Mouse (Mus musculus): ENCODE data around the gene Copb1. TPM values are rescaled to one million over a fixed set of nuclear protein-coding genes. Genes with fewer than 3 reads are reported as not detected.

The Copb1 gene
- total and polyA plus RNA-seq, 3 experiments = 50.1 to 405 (median 61.3) TPM

DNA sequence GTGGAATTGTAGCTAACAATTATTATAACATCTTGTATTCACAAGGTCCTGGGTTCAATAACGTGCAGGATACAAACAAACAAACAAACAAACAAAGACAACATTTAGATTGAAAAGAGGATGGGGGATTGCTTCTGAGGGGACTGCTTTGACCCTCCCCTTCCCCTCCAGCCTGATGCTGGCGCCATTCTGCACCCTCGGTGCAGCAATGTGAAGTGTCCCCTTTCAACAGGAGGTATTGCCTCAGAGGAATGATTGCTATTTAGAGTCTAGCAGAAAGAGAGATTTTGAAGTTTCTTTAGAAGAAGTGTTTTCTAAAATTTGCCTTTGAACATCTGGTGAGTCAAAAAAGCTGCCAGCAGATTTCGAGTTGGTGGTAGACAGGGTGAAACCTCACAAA, 44.7 kb upstream of the Copb1 start:
- H3K4me1 ChIP-seq (ENCODE audit: control insufficient read depth in 1 of 2, insufficient read depth in 2 of 2, low read length in 2 of 2) = peaks cover 0 to 7% of the 10 kb centered on the region in 2 experiments; a peak in 1 of 4 replicates
- TF ChIP-seq MYB (IDR thresholded peaks at IDR 0.05; ENCODE audit: low read depth, low read length) (no peak), MYC (IDR thresholded peaks at IDR 0.05; ENCODE audit: low read depth, low read length) (no peak), USF2 (IDR thresholded peaks at IDR 0.05; ENCODE audit: borderline replicate concordance in 1 of 2, insufficient read depth in 1 of 2, low read depth in 1 of 2, low read length in 2 of 2) (no peak), POLR2AphosphoS2 (IDR thresholded peaks at IDR 0.05; ENCODE audit: low read length) (no peak), TBP (IDR thresholded peaks at IDR 0.05; ENCODE audit: low read depth, low read length) (no peak), ZMIZ1 (IDR thresholded peaks at IDR 0.05; ENCODE audit: low read depth, low read length) (no peak), MXI1 (IDR thresholded peaks at IDR 0.05; ENCODE audit: low read depth, low read length) (no peak), MAZ (IDR thresholded peaks at IDR 0.05; ENCODE audit: low read depth, low read length) (no peak)

DNA sequence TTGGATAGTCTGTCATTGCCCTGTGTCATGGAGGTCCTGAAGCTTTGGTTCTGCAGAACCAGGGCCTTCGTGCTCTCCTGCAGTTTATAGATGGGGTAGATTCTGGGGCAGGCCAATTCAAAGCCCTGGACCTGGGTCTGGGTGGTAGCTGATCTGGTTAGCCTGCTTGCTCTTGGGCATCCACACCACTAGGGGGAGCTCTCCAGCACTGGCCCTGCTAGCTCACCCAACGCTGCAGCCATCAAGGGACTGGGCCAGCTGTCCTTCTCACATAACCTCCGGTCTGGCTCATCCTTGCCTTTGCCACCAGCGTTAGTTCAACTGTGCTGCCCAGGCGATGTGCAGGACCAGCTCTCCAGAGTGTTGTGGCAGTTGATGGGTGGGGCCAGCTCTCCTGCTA, 40.2 kb upstream of the Copb1 start:
- peak; percentile 49 to 74 (median 73) for TF ChIP-seq CTCF (IDR thresholded peaks at IDR 0.05 in 2 of 3, conservative IDR thresholded peaks at IDR 0.05 in 1 of 3; ENCODE audit: control insufficient read depth in 1 of 3, insufficient read depth in 1 of 3, low read depth in 2 of 3, low read length in 3 of 3, poor library complexity in 1 of 3, severe bottlenecking in 1 of 3)
- 0 out of 2 replicates have a peak, but pooled peaks have one; percentile 24 for TF ChIP-seq SMC3 (IDR thresholded peaks at IDR 0.05; ENCODE audit: low read depth, low read length)
- TF ChIP-seq USF2 (IDR thresholded peaks at IDR 0.05; ENCODE audit: borderline replicate concordance in 1 of 2, insufficient read depth in 1 of 2, low read depth in 1 of 2, low read length in 2 of 2) = no peak
- no peak for TF ChIP-seq ZKSCAN1 (IDR thresholded peaks at IDR 0.05; ENCODE audit: low read depth, low read length)
- TF ChIP-seq SIN3A (IDR thresholded peaks at IDR 0.05; ENCODE audit: low read length) = no peak
- TF ChIP-seq TBP (IDR thresholded peaks at IDR 0.05; ENCODE audit: low read depth, low read length) = no peak
- TF ChIP-seq MYB (IDR thresholded peaks at IDR 0.05; ENCODE audit: low read depth, low read length) = no peak
- H3K4me1 ChIP-seq (ENCODE audit: control insufficient read depth in 1 of 2, insufficient read depth in 2 of 2, low read length in 2 of 2) = peaks cover 12 to 19% of the 10 kb centered on the region in 2 experiments

More for the DNA sequence above, 44.7 kb upstream of the Copb1 start:
- Histone ChIP-seq H3K36me3 (ENCODE audit: control insufficient read depth in 1 of 2, insufficient read depth in 2 of 2, low read length in 2 of 2) (peaks cover 0 to 3% of the 10 kb centered on the region in 2 experiments; a peak in 1 of 4 replicates), H3K9ac (ENCODE audit: control insufficient read depth, low read depth, low read length, poor library complexity, severe bottlenecking) (no peak overlapping the region), H3K79me2 (ENCODE audit: control insufficient read depth, insufficient read depth, low read length, poor library complexity) (no peaks in the 10 kb centered on the region), H3K27ac (ENCODE audit: control insufficient read depth, low read depth, low read length) (no peak overlapping the region), H3K9me3 (replicated peaks; ENCODE audit: insufficient read depth, low read length) (no peaks in the 10 kb centered on the region), H3K27me3 (ENCODE audit: control insufficient read depth in 1 of 2, insufficient read depth in 2 of 2, low read length in 2 of 2) (no peaks in the 10 kb centered on the region), H3K4me3 (ENCODE audit: control insufficient read depth in 1 of 2, insufficient read depth in 1 of 2, low read depth in 2 of 2, low read length in 2 of 2) (no peak overlapping the region)
- DNase-seq (ENCODE audit: low read depth, low spot score) = no peak

DNA sequence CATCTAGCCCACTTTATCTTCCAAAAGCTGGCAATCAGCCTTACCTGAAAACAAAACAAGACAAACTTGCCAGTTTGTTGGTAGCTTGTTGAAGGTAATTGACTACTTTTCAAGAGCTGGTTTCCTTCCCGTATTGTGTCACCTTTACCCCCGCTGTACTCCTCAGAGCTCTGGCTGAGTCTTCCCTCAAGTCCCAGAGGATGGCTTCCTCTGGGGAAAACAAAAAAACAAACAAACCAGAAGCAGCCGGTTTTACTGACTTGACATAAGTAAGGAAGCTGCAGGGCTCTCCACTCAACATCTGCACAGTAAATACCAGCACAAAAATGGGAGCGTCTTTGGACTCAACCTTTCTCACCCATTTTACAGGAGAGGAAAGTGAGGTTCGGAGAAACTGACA, 39.4 kb upstream of the Copb1 start:
- Histone ChIP-seq H3K4me3 (ENCODE audit: control insufficient read depth in 1 of 2, insufficient read depth in 1 of 2, low read depth in 2 of 2, low read length in 2 of 2) (no peak overlapping the region), H3K36me3 (ENCODE audit: control insufficient read depth in 1 of 2, insufficient read depth in 2 of 2, low read length in 2 of 2) (peaks cover 0 to 18% of the 10 kb centered on the region in 2 experiments; a peak in 2 of 4 replicates), H3K27ac (ENCODE audit: control insufficient read depth, low read depth, low read length) (no peak overlapping the region), H3K9ac (ENCODE audit: control insufficient read depth, low read depth, low read length, poor library complexity, severe bottlenecking) (no peak overlapping the region), H3K9me3 (replicated peaks; ENCODE audit: insufficient read depth, low read length) (no peaks in the 10 kb centered on the region), H3K79me2 (ENCODE audit: control insufficient read depth, insufficient read depth, low read length, poor library complexity) (no peaks in the 10 kb centered on the region; the same call in 1 of the 2 replicates), H3K4me1 (ENCODE audit: control insufficient read depth in 1 of 2, insufficient read depth in 2 of 2, low read length in 2 of 2) (peaks cover 12 to 22% of the 10 kb centered on the region in 2 experiments), H3K27me3 (ENCODE audit: control insufficient read depth in 1 of 2, insufficient read depth in 2 of 2, low read length in 2 of 2) (no peaks in the 10 kb centered on the region)
- DNase-seq (ENCODE audit: low read depth, low spot score) = no peak
- TF ChIP-seq GABPA (IDR thresholded peaks at IDR 0.05; ENCODE audit: low read depth, low read length) = no peak
- TF ChIP-seq POLR2AphosphoS5 (IDR thresholded peaks at IDR 0.05; ENCODE audit: borderline replicate concordance, low read depth, low read length) = no peak
- no peak for TF ChIP-seq BHLHE40 (IDR thresholded peaks at IDR 0.05; ENCODE audit: borderline replicate concordance, low read depth, low read length)
- no peak for TF ChIP-seq NRF1 (IDR thresholded peaks at IDR 0.05; ENCODE audit: insufficient read depth, low read depth, low read length, poor library complexity, severe bottlenecking)
- no peak for TF ChIP-seq MYC (IDR thresholded peaks at IDR 0.05; ENCODE audit: low read depth, low read length)
- TF ChIP-seq RAD21 (IDR thresholded peaks at IDR 0.05; ENCODE audit: low read depth, low read length) = no peak
- TF ChIP-seq TBP (IDR thresholded peaks at IDR 0.05; ENCODE audit: low read depth, low read length) = no peak
- no peak for TF ChIP-seq CHD2 (IDR thresholded peaks at IDR 0.05; ENCODE audit: low read length)
- no peak for TF ChIP-seq ZMIZ1 (IDR thresholded peaks at IDR 0.05; ENCODE audit: low read depth, low read length)
- TF ChIP-seq SIN3A (IDR thresholded peaks at IDR 0.05; ENCODE audit: low read length) = no peak
- no peak for TF ChIP-seq RCOR1 (IDR thresholded peaks at IDR 0.05; ENCODE audit: low read depth, low read length)
- TF ChIP-seq NELFE (IDR thresholded peaks at IDR 0.05; ENCODE audit: low read depth, low read length) = no peak
- TF ChIP-seq ZC3H11A (IDR thresholded peaks at IDR 0.05; ENCODE audit: low read depth, low read length) = no peak
- TF ChIP-seq KAT2A (conservative IDR thresholded peaks at IDR 0.05; ENCODE audit: low read depth, low read length) = no peak
- no peak for TF ChIP-seq TCF12 (IDR thresholded peaks at IDR 0.05; ENCODE audit: low read depth, low read length)
- TF ChIP-seq TAL1 (IDR thresholded peaks at IDR 0.05; ENCODE audit: low read length) = no peak

More for the DNA sequence above, 40.2 kb upstream of the Copb1 start:
- H3K79me2 ChIP-seq (ENCODE audit: control insufficient read depth, insufficient read depth, low read length, poor library complexity) = no peaks in the 10 kb centered on the region; the same call in 1 of the 2 replicates
- no peak overlapping the region for H3K9ac ChIP-seq (ENCODE audit: control insufficient read depth, low read depth, low read length, poor library complexity, severe bottlenecking)
- H3K9me3 ChIP-seq (replicated peaks; ENCODE audit: insufficient read depth, low read length) = no peaks in the 10 kb centered on the region
- DNase-seq (ENCODE audit: low read depth, low spot score) = no peak
- H3K4me3 ChIP-seq (ENCODE audit: control insufficient read depth in 1 of 2, insufficient read depth in 1 of 2, low read depth in 2 of 2, low read length in 2 of 2) = no peak overlapping the region
- no peak overlapping the region for H3K27ac ChIP-seq (ENCODE audit: control insufficient read depth, low read depth, low read length)
- peaks cover 0 to 17% of the 10 kb centered on the region in 2 experiments; a peak in 2 of 4 replicates for H3K36me3 ChIP-seq (ENCODE audit: control insufficient read depth in 1 of 2, insufficient read depth in 2 of 2, low read length in 2 of 2)
- H3K27me3 ChIP-seq (ENCODE audit: control insufficient read depth in 1 of 2, insufficient read depth in 2 of 2, low read length in 2 of 2) = no peaks in the 10 kb centered on the region
